In the genomic region with DNA sequence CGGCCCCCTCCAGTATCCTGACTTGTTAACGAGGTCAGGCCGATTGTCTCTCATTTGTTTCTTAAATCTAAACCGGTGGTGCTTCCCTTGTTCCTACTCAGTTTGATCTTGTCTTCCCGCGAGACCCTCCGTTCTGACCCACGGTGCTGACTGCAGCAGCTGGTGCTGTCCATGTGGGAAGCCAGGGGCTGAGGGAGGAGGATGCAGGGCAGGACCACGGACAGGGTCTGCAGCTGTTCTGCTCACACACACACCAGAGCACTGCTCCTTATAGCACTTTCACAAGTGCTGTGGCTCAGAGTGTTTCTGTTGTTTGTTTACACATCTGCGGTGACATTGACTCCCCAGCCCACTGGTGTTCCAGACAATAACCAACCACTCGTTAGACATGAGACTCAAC, we compare ENCODE assay signal across 9 mouse cellular contexts. TPM values are rescaled to one million over a fixed set of nuclear protein-coding genes. Genes with fewer than 3 reads are reported as not detected.
DNase-seq lines count a peak whose midpoint lies in the region; ATAC-seq and TF ChIP-seq lines count a peak whose summit lies in the region.
"Had no signal": no experiment of that assay in that cellular context is flagged by ENCODE, and none has a peak within 500 bp of the region (broad histone marks: within the 10 kb centered on the region; RNA-seq: fewer than 3 reads in every experiment).

No protein-coding gene starts in this region.

- no peaks in the 10 kb centered on the region for H3K79me2 ChIP-seq in MEL (ENCODE audit: control insufficient read depth, insufficient read depth, low read length, poor library complexity)

- no peak overlapping the region for H3K4me3 ChIP-seq in MEL (ENCODE audit: control insufficient read depth in 1 of 2, insufficient read depth in 1 of 2, low read depth in 2 of 2, low read length in 2 of 2)
- peak overlapping the region; percentile 20 for H3K4me3 ChIP-seq in hindbrain, embryonic 10.5 days
- H3K4me3 ChIP-seq in midbrain, postnatal 0 days (ENCODE audit: low read depth, low read length) = peak overlapping the region; percentile 64; the same call in 1 of the 2 replicates
- H3K4me3 ChIP-seq in liver, postnatal 0 days (ENCODE audit: low read depth, low read length) = no peak overlapping the region
- H3K4me3 ChIP-seq: liver, embryonic 13.5 days had no signal

- 41% methylated on average over 11 of the region's 11 CpGs for WGBS in hindbrain, embryonic 10.5 days
- 30% methylated on average over 11 of the region's 11 CpGs for WGBS in midbrain, postnatal 0 days
- 38% methylated on average over 11 of the region's 11 CpGs for WGBS in liver, postnatal 0 days (ENCODE audit: insufficient replicate concordance)

- no peak for TF ChIP-seq EP300 in MEL (IDR thresholded peaks at IDR 0.05; ENCODE audit: low read depth in 1 of 2, low read length in 2 of 2)
- TF ChIP-seq EP300 in liver, postnatal 0 days (IDR thresholded peaks at IDR 0.05; ENCODE audit: low read depth) = no peak

- no peak for TF ChIP-seq POLR2A in MEL (IDR thresholded peaks at IDR 0.05; ENCODE audit: control insufficient read depth in 1 of 2, insufficient read depth in 1 of 2, low read depth in 1 of 2, low read length in 2 of 2, poor library complexity in 1 of 2)

- peaks cover 5 to 14% of the 10 kb centered on the region in 2 experiments; a peak in 3 of 4 replicates for H3K27me3 ChIP-seq in MEL (ENCODE audit: control insufficient read depth in 1 of 2, insufficient read depth in 2 of 2, low read length in 2 of 2)
- H3K27me3 ChIP-seq in hindbrain, embryonic 10.5 days (ENCODE audit: insufficient read depth, poor library complexity, severe bottlenecking) = peaks cover 52% of the 10 kb centered on the region
- no peaks in the 10 kb centered on the region for H3K27me3 ChIP-seq in midbrain, postnatal 0 days (ENCODE audit: insufficient read depth, low read length)
- H3K27me3 ChIP-seq in liver, postnatal 0 days (ENCODE audit: insufficient read depth, low read length) = peaks cover 49% of the 10 kb centered on the region

- no peak overlapping the region for H3K27ac ChIP-seq in MEL (ENCODE audit: control insufficient read depth, low read depth, low read length)
- peak overlapping the region; percentile 64; the same call in 1 of the 2 replicates for H3K27ac ChIP-seq in hindbrain, embryonic 10.5 days
- H3K27ac ChIP-seq in midbrain, postnatal 0 days (ENCODE audit: low read depth, low read length) = no peak overlapping the region
- no peak overlapping the region for H3K27ac ChIP-seq in liver, postnatal 0 days (ENCODE audit: low read depth)
- H3K27ac ChIP-seq: liver, embryonic 13.5 days had no signal

- DNase-seq in heart, postnatal 4 days = peak; percentile 51
- DNase-seq in heart, postnatal 25 days (ENCODE audit: low spot score) = no peak
- peak; percentile 54 for DNase-seq in MEL (ENCODE audit: low read depth, low spot score)
- peak; percentile 58 for DNase-seq in hindbrain, embryonic 10.5 days (ENCODE audit: low spot score)
- DNase-seq in midbrain, postnatal 0 days (ENCODE audit: low spot score) = no peak
- no peak for DNase-seq in cerebellum, postnatal 36 days
- no peak for DNase-seq in liver, postnatal 0 days
- no peak for DNase-seq in kidney, adult 8-10 months
- DNase-seq: liver, embryonic 13.5 days had no signal

- no peak for ATAC-seq in midbrain, postnatal 0 days (ENCODE audit: low FRiP score)
- no peak for ATAC-seq in liver, postnatal 0 days

- H3K9me3 ChIP-seq in MEL (replicated peaks; ENCODE audit: insufficient read depth, low read length) = no peaks in the 10 kb centered on the region
- no peaks in the 10 kb centered on the region for H3K9me3 ChIP-seq in hindbrain, embryonic 10.5 days
- no peaks in the 10 kb centered on the region for H3K9me3 ChIP-seq in midbrain, postnatal 0 days (ENCODE audit: low read length)
- H3K9me3 ChIP-seq in liver, postnatal 0 days (ENCODE audit: low read length) = no peaks in the 10 kb centered on the region
- H3K9me3 ChIP-seq: liver, embryonic 13.5 days had no signal

- H3K36me3 ChIP-seq in MEL (ENCODE audit: control insufficient read depth in 1 of 2, insufficient read depth in 2 of 2, low read length in 2 of 2) = no peaks in the 10 kb centered on the region
- H3K36me3 ChIP-seq in hindbrain, embryonic 10.5 days = peaks cover 14% of the 10 kb centered on the region
- peaks cover 7% of the 10 kb centered on the region; the same call in 1 of the 2 replicates for H3K36me3 ChIP-seq in midbrain, postnatal 0 days (ENCODE audit: insufficient read depth, low read length)
- H3K36me3 ChIP-seq in liver, postnatal 0 days (replicated peaks; ENCODE audit: insufficient read depth, low read length) = no peaks in the 10 kb centered on the region
- H3K36me3 ChIP-seq: liver, embryonic 13.5 days had no signal

- H3K4me1 ChIP-seq in MEL (ENCODE audit: control insufficient read depth in 1 of 2, insufficient read depth in 2 of 2, low read length in 2 of 2) = no peaks in the 10 kb centered on the region
- H3K4me1 ChIP-seq in hindbrain, embryonic 10.5 days (replicated peaks) = peaks cover 59% of the 10 kb centered on the region
- H3K4me1 ChIP-seq in midbrain, postnatal 0 days (ENCODE audit: insufficient read depth, low read length) = peaks cover 13% of the 10 kb centered on the region; the same call in 1 of the 2 replicates
- H3K4me1 ChIP-seq in liver, postnatal 0 days (ENCODE audit: insufficient read depth) = peaks cover 5% of the 10 kb centered on the region

- TF ChIP-seq RAD21 in MEL (IDR thresholded peaks at IDR 0.05; ENCODE audit: low read depth, low read length) = no peak

- H3K9ac ChIP-seq in MEL (ENCODE audit: control insufficient read depth, low read depth, low read length, poor library complexity, severe bottlenecking) = no peak overlapping the region
- peak overlapping the region; percentile 39; the same call in 1 of the 2 replicates for H3K9ac ChIP-seq in midbrain, postnatal 0 days (replicated peaks; ENCODE audit: low read length, poor library complexity, severe bottlenecking)
- no peak overlapping the region for H3K9ac ChIP-seq in liver, postnatal 0 days (replicated peaks)
- H3K9ac ChIP-seq: liver, embryonic 13.5 days had no signal

- peak overlapping the region; percentile 68 for H3K4me2 ChIP-seq in midbrain, postnatal 0 days (ENCODE audit: low read depth, low read length, poor library complexity, severe bottlenecking)
- H3K4me2 ChIP-seq in liver, postnatal 0 days (ENCODE audit: low read depth, low read length) = no peak overlapping the region
- H3K4me2 ChIP-seq: liver, embryonic 13.5 days had no signal

- intact Hi-C loops in heart, postnatal 25 days (cut with DNase I) = no loop called here

- TF ChIP-seq CTCF in MEL (IDR thresholded peaks at IDR 0.05 in 2 of 3, conservative IDR thresholded peaks at IDR 0.05 in 1 of 3; ENCODE audit: control insufficient read depth in 1 of 3, insufficient read depth in 1 of 3, low read depth in 2 of 3, low read length in 3 of 3, poor library complexity in 1 of 3, severe bottlenecking in 1 of 3) = no peak
- no peak for TF ChIP-seq CTCF in midbrain, postnatal 0 days (IDR thresholded peaks at IDR 0.05)
- TF ChIP-seq CTCF in liver, postnatal 0 days (IDR thresholded peaks at IDR 0.05; ENCODE audit: low read depth) = no peak

TF ChIP-seq in MEL, 35 proteins besides CTCF, POLR2A, EP300 and RAD21:
- TF ChIP-seq NELFE (IDR thresholded peaks at IDR 0.05; ENCODE audit: low read depth, low read length) = no peak
- peak; percentile 65 for TF ChIP-seq SIN3A (IDR thresholded peaks at IDR 0.05; ENCODE audit: low read length)
- TF ChIP-seq MXI1 (IDR thresholded peaks at IDR 0.05; ENCODE audit: low read depth, low read length) = peak; percentile 34; the same call in 1 of the 2 replicates
TF ChIP-seq in MEL: peak in this region for 2.

RNA-seq across cellular contexts. Expression of gene Rab11fip4, which starts 2.5 kb away (rescaled TPM):
- under 1 TPM; 0.07 to 0.14 TPM for total RNA-seq in heart, postnatal 4 days (2021)
- under 1 TPM; 0.06 to 0.29 TPM for total RNA-seq in heart, postnatal 25 days (2021)
- total RNA-seq in MEL (2012; rRNA removed) = under 0.01 TPM in 1 of 2 replicates, not detected in the other
- polyA plus RNA-seq in MEL (2012; ENCODE audit: insufficient read depth in 1 of 2, insufficient read length in 2 of 2, low read depth in 1 of 2, low replicate concordance in 2 of 2, missing spikeins in 1 of 2) = under 1 TPM in 1 of 2 experiments, not detected in 1; 0.03 TPM
- 15.0 and 15.6 TPM in 2 replicates for polyA plus RNA-seq in hindbrain, embryonic 10.5 days (2016; fragmentation: Nextera tagmentation; extraction: Ambion mirVana)
- 68.1 and 68.3 TPM in 2 replicates for total RNA-seq in midbrain, postnatal 0 days (2014; rRNA removed)
- polyA plus RNA-seq in midbrain, postnatal 0 days (2015; fragmentation: Nextera tagmentation; extraction: Ambion mirVana) = 19.0 and 19.9 TPM in 2 replicates
- 1.1 and 1.2 TPM in 2 replicates for polyA plus RNA-seq in liver, postnatal 0 days (2015; fragmentation: Nextera tagmentation; extraction: Ambion mirVana)

Comparison
In these comparisons a context has a peak if more than half of its experiments do, and no peak if none do; other contexts are left out.
1. DNase-seq: peak in heart, postnatal 4 days (single experiment), MEL (single experiment) and hindbrain, embryonic 10.5 days (single experiment); none in heart, postnatal 25 days (single experiment), midbrain, postnatal 0 days (single experiment), cerebellum, postnatal 36 days (0 of 2), liver, postnatal 0 days (single experiment) and kidney, adult 8-10 months (0 of 2).
2. H3K4me3 ChIP-seq: peak in hindbrain, embryonic 10.5 days (single experiment) and midbrain, postnatal 0 days (single experiment); none in MEL (0 of 2) and liver, postnatal 0 days (single experiment).
3. RNA of gene Rab11fip4, which starts 2.5 kb away (total RNA-seq): 68.1 to 68.3 TPM in midbrain, postnatal 0 days; 0.06 to 0.29 TPM in heart, postnatal 25 days, 0.07 to 0.14 TPM in heart, postnatal 4 days and under 0.01 TPM in MEL; every median in the first group is over 10 times any median in the second.